Mouse (Mus musculus) lung, embryonic 16.5 days (tissue): ENCODE results near the gene Stra6. TPM values are rescaled to one million over a fixed set of nuclear protein-coding genes. Genes with fewer than 3 reads are reported as not detected.

Source experiments
- ATAC-seq: fragments of 200-750 bp; cut with Nextera tagmentation; 2 replicates; pipeline ENCODE4 v1.8.0; 2017; ENCODE audit warnings: low read depth, mild to moderate bottlenecking, moderate library complexity
- H3K27ac ChIP-seq: fragments of 300-500 bp; sonication (generic); 2 replicates; pipeline ENCODE4 v1.5.1; 2014; ENCODE audit warnings: mild to moderate bottlenecking, control low read depth, low read length
- H3K27me3 ChIP-seq: fragments of 300-500 bp; sonication (generic); 2 replicates; pipeline ENCODE4 v1.6.1; 2014; ENCODE audit warnings: low read depth, low read length, mixed read lengths; ENCODE audit not compliant: control insufficient read depth, insufficient read depth
- H3K36me3 ChIP-seq: fragments of 300-500 bp; sonication (generic); 2 replicates; pipeline ENCODE4 v1.6.1; 2014; ENCODE audit warnings: low read length; ENCODE audit not compliant: control insufficient read depth, insufficient read depth
- H3K4me1 ChIP-seq: fragments of 300-500 bp; sonication (generic); replicated peaks from 2 replicates; pipeline ENCODE4 v1.6.1; 2014; ENCODE audit warnings: low read length, mixed read lengths; ENCODE audit not compliant: control insufficient read depth, insufficient read depth
- H3K4me2 ChIP-seq: fragments of 300-500 bp; sonication (generic); 2 replicates; pipeline ENCODE4 v1.6.1; 2014; ENCODE audit warnings: low read depth, low read length, control low read depth
- H3K4me3 ChIP-seq: fragments of 300-500 bp; sonication (generic); 2 replicates; pipeline ENCODE4 v1.5.1; 2014; ENCODE audit warnings: mild to moderate bottlenecking, low read length, control low read depth
- H3K9ac ChIP-seq: fragments of 300-500 bp; sonication (generic); 2 replicates; pipeline ENCODE4 v1.6.1; 2014; ENCODE audit warnings: low read length, control low read depth
- H3K9me3 ChIP-seq: fragments of 300-500 bp; sonication (generic); 2 replicates; pipeline ENCODE4 v1.6.1; 2016; ENCODE audit warnings: low read length; ENCODE audit not compliant: control insufficient read depth
- WGBS: fragments of 180-500 bp; shearing (Covaris S2); extraction: QIAGEN DNeasy Blood & Tissue Kit; methylation state at CpG from one replicate; pipeline ENCODE4 v1.1.7; 2014; 5-methylcytosine and 5-hydroxymethylcytosine counted together
- polyA plus RNA-seq: library from polyadenylated mRNA; unstranded; fragments of >200 nt; fragmentation: Nextera tagmentation; extraction: Ambion mirVana; gene quantifications from 2 replicates; pipeline ENCODE4 v1.2.1, GENCODE M21; 2015

The Stra6 gene
- 1.0 TPM in 2 replicates for polyA plus RNA-seq

- Histone ChIP-seq H3K27ac (no peak within 1 kb of the TSS), H3K9ac (no peak within 1 kb of the TSS), H3K9me3 (no peaks in the 10 kb centered on the region), H3K36me3 (no peaks in the 10 kb centered on the region), H3K27me3 (peaks cover 3% of the 10 kb centered on the region; the same call in 1 of the 2 replicates), H3K4me3 (no peak within 1 kb of the TSS), H3K4me1 (peaks cover 10% of the 10 kb centered on the region), H3K4me2 (no peak within 1 kb of the TSS)
- 5% methylated on average over 3 of the region's 3 CpGs for WGBS
- no peak for ATAC-seq
Observed at GRCm38 (mm10) chr9:58063531-58063930, at the start of gene Stra6. TSS of gene Stra6 (plus strand) at chr9:58063788.

- Histone ChIP-seq H3K27me3 (no peaks in the 10 kb centered on the region), H3K4me3 (no peak overlapping the region), H3K4me1 (no peaks in the 10 kb centered on the region; the same call in 1 of the 2 replicates), H3K9ac (no peak overlapping the region), H3K9me3 (no peaks in the 10 kb centered on the region), H3K36me3 (no peaks in the 10 kb centered on the region), H3K4me2 (no peak overlapping the region), H3K27ac (no peak overlapping the region)
- ATAC-seq: no peak
- WGBS: 32% methylated on average over 8 of the region's 8 CpGs
Observed at GRCm38 (mm10) chr9:58014393-58015160, 49.0 kb upstream of the Stra6 start.

- Histone ChIP-seq H3K4me3 (no peak overlapping the region), H3K9me3 (no peaks in the 10 kb centered on the region), H3K4me2 (no peak overlapping the region), H3K9ac (no peak overlapping the region), H3K27ac (no peak overlapping the region), H3K4me1 (no peaks in the 10 kb centered on the region; the same call in 1 of the 2 replicates), H3K27me3 (no peaks in the 10 kb centered on the region), H3K36me3 (no peaks in the 10 kb centered on the region)
- no peak for ATAC-seq
- WGBS: 78% methylated on average over 6 of the region's 6 CpGs
Observed at GRCm38 (mm10) chr9:58015856-58016255, 47.7 kb upstream of the Stra6 start.

- Histone ChIP-seq H3K27me3 (no peaks in the 10 kb centered on the region), H3K36me3 (no peaks in the 10 kb centered on the region), H3K27ac (no peak overlapping the region), H3K4me2 (no peak overlapping the region), H3K4me1 (no peaks in the 10 kb centered on the region; the same call in 1 of the 2 replicates), H3K9ac (no peak overlapping the region), H3K4me3 (no peak overlapping the region), H3K9me3 (no peaks in the 10 kb centered on the region)
- ATAC-seq: no peak
- 59% methylated on average over 3 of the region's 3 CpGs for WGBS
Observed at GRCm38 (mm10) chr9:58016962-58017361, 46.6 kb upstream of the Stra6 start.

- Histone ChIP-seq H3K27me3 (no peaks in the 10 kb centered on the region), H3K27ac (no peak overlapping the region)
- 81% methylated on average over 5 of the region's 5 CpGs for WGBS
Observed at GRCm38 (mm10) chr9:58018385-58018784, 45.2 kb upstream of the Stra6 start.

GRCm38 (mm10) chr9:58025995-58026394, 37.6 kb upstream of the Stra6 start:
- Histone ChIP-seq H3K9me3 (no peaks in the 10 kb centered on the region), H3K4me3 (no peak overlapping the region), H3K4me1 (no peaks in the 10 kb centered on the region), H3K27ac (no peak overlapping the region), H3K4me2 (no peak overlapping the region), H3K9ac (no peak overlapping the region), H3K36me3 (no peaks in the 10 kb centered on the region), H3K27me3 (no peaks in the 10 kb centered on the region)
- WGBS: 66% methylated on average over 9 of the region's 9 CpGs
- no peak for ATAC-seq

More at GRCm38 (mm10) chr9:58018385-58018784, 45.2 kb upstream of the Stra6 start:
- no peaks in the 10 kb centered on the region for H3K9me3 ChIP-seq
- no peak overlapping the region for H3K9ac ChIP-seq
- H3K36me3 ChIP-seq: no peaks in the 10 kb centered on the region
- no peaks in the 10 kb centered on the region; the same call in 1 of the 2 replicates for H3K4me1 ChIP-seq
- H3K4me3 ChIP-seq: no peak overlapping the region
- no peak for ATAC-seq
- H3K4me2 ChIP-seq: no peak overlapping the region

- no peaks in the 10 kb centered on the region for H3K4me1 ChIP-seq
- H3K4me2 ChIP-seq: no peak overlapping the region
- no peak for ATAC-seq
- H3K4me3 ChIP-seq: no peak overlapping the region
- 47% methylated on average over 2 of the region's 2 CpGs for WGBS
- H3K27me3 ChIP-seq: no peaks in the 10 kb centered on the region
- no peak overlapping the region for H3K9ac ChIP-seq
- H3K27ac ChIP-seq: no peak overlapping the region
- H3K9me3 ChIP-seq: no peaks in the 10 kb centered on the region
- H3K36me3 ChIP-seq: no peaks in the 10 kb centered on the region
Observed at GRCm38 (mm10) chr9:58027426-58028180, 36.0 kb upstream of the Stra6 start.

- no peak for ATAC-seq
- WGBS: 51% methylated on average over 5 of the region's 5 CpGs
- no peaks in the 10 kb centered on the region for H3K9me3 ChIP-seq
- no peak overlapping the region for H3K9ac ChIP-seq
- H3K27ac ChIP-seq: no peak overlapping the region
- no peaks in the 10 kb centered on the region for H3K4me1 ChIP-seq
- H3K4me2 ChIP-seq: no peak overlapping the region
- H3K27me3 ChIP-seq: no peaks in the 10 kb centered on the region
- no peaks in the 10 kb centered on the region for H3K36me3 ChIP-seq
- H3K4me3 ChIP-seq: no peak overlapping the region
Observed at GRCm38 (mm10) chr9:58028841-58029240, 34.7 kb upstream of the Stra6 start.

- Histone ChIP-seq H3K4me2 (no peak overlapping the region), H3K9me3 (no peaks in the 10 kb centered on the region), H3K4me1 (no peaks in the 10 kb centered on the region), H3K27me3 (no peaks in the 10 kb centered on the region), H3K4me3 (no peak overlapping the region), H3K36me3 (no peaks in the 10 kb centered on the region), H3K9ac (no peak overlapping the region), H3K27ac (no peak overlapping the region)
- ATAC-seq: no peak
- WGBS: 68% methylated on average over 6 of the region's 6 CpGs
Observed at GRCm38 (mm10) chr9:58029635-58030034, 34.0 kb upstream of the Stra6 start.
